Mouse (Mus musculus): ENCODE measurements around the gene Tspan5.

Tspan5 gene

GRCm38 (mm10) chr3:138886121-138886520, 144.1 kb downstream of the Tspan5 start:
- no peak for DNase-seq

DNA sequence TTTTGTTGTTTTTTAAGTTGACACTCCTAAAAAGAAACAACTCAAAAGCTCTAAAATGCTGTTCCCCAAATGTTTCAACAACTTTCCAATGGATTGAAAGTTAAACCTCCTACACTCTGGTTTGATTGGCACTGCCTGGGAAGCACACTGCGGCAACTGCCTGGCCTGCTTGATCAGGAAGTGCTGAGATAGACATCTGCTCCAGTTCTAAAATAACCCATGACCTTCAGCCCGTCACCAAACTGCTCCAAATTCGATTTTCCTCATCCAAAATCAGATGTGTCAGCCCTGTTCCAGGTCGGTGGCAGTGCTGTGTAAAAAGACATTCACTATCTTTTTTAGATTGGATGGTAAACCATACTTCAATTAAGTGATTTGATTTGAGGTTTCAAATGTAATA, 147.2 kb downstream of the Tspan5 start:
- DNase-seq, result no peak

GRCm38 (mm10) chr3:138889769-138890295, 147.8 kb downstream of the Tspan5 start:
- DNase-seq, result no peak

- DNase-seq, result no peak
Observed at GRCm38 (mm10) chr3:138893520-138893919, 151.5 kb downstream of the Tspan5 start.

DNA sequence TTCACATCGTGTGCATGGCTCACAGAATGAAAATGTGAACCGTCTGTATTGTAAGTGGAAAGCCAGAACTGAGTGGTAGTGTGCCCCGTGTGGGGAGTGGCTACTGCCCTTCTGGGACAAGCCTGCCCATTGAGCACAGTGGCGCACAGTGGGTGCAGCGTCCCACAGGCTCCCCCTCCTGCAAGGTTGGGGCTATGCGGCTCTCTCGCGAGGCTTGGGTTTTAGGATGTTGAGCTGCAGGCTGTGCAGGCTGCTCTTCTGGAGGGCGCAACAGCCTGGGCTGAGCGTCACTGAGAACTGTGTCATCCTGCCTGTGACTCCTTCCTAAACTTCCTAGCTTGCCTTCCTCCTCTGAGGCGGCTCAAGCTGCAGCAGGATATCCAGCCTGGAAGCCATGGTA, 155.5 kb downstream of the Tspan5 start:
- no peak for DNase-seq

GRCm38 (mm10) chr3:138898055-138898454, 156.1 kb downstream of the Tspan5 start:
- no peak for DNase-seq

DNA sequence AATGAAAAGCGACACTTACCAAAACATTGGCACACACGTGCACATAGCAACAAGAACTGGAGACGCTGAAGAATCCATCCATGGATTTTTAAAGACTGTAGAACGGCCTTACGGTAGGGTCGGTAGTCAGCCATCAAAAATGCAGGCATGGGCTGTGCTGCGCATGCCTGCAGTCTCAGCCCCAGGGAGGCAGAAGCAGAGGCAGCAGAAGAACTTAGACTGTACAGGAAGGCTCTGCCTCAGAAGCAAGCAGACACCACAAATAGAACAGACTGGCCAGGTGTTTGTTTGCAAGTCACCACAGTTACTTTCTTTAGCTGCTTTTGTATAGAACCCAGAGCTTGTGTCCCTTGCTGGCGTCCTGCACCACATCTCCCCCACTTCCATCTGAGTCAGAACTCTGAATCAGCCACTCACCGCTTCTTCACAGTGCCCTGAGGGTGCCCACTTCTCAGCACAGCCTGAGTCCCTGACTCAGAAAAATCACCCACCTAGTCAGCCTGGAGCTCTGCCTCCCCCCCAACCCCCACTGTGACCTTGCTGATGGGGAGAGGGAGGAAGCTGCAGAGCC, 158.7 kb downstream of the Tspan5 start:
- DNase-seq, result no peak

- DNase-seq, result no peak
Observed at GRCm38 (mm10) chr3:138905678-138906077, 163.7 kb downstream of the Tspan5 start.

DNA sequence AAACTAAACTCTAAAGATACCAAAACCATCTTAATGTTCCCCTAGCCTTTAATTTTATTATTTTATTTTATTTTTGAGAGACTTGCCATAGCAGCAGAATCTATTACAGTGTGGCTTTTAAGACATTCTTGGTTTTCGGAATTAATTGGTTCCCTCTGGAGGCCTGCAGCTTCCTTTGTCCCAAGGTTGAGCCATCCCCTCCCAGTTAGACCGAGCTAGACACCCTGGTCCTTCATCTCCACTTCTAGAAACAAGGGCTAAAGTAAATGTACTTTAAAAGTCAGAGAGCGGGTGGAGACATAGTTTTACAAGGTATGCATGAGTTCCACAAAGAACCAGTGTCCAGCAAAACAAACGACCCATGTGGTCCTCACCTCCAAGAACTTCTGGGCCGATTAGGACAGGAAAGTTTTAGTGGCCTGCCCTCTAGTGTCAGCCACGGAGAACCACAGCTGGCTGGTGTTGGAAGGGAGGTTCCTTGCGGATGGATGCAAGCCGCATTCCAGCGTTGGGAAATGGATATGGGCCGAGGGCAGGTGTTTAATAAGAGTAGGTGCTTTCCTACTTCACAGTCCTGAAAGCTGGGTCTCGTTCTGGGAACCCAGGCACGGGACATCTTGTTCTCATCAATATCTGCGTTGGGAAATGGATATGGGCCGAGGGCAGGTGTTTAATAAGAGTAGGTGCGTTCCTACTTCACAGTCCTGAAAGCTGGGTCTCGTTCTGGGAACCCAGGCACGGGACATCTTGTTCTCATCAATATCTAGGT, 164.3 kb downstream of the Tspan5 start:
- peak; percentile 69 for DNase-seq

DNA sequence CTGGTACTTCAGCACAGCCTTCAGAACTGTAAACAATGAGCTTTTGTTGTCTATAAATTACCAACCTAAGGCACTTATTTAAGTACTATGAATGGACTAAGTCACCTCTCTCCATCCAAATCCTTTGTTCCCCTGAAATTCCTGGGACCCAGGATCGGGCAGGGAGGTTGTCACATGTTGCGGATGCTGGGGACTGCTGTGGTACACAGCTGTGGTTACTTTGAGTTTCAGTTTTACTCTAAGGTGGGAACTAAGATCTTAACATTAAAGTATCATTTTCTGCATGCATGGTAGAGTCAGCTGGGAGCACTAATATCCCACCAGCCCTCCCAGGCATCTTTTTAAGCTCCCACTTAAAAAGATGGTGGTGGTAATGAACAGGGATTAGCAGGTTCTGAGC, 167.3 kb downstream of the Tspan5 start:
- DNase-seq, result no peak

DNA sequence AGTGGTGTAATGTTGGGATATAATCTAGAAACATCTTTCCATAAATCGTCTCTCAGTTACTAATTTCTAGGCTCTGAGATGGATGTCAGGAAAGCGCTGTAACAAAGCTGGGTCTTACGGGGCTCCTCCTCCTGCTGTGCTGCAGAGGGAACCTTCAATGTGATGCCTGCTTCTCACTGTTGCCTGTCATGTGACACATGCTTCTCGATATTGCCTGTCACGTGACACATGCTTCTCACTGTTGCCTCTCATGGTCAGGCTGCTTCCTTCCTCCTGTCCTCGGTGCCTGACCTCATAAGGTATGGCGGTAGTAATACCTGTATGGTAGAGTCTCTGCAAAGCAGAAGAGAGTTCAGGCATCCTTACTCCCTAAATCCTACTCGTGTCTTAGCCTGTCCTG, 170.5 kb downstream of the Tspan5 start:
- no peak for DNase-seq

DNA sequence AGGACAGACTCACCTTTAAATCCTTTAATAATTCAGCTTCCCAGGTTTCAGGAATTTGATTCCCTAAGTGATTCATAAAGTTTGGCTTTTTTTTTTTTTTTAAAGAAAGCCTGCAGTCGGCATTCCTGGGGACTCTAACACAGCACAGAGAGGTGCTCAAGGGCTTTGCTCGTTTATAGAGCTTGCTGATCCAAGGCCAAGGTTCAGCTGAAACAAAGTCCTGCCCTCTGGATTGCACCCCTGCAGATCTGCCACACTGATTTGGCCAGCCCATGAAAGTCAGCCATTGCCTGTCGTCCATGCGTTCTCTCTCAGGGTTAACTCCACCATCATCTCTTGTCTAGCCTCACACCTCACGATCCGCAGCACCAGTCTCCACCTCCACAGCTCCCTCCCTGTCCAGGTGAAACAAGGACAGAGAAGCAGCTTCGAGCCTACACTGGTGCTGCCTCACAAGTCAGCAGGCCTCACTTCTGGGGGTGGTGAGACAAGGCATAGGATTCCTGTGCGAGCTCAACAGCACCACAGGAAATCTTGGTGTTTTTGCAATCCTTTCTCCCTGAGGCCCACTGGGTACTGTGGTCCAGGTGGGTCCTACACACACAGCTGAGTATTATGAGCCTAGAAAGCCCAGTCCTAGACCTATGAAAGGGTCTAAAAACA, 172.8 kb downstream of the Tspan5 start:
- DNase-seq, result no peak

- no peak for DNase-seq
Observed at GRCm38 (mm10) chr3:138916591-138916990, 174.6 kb downstream of the Tspan5 start.

- no peak for DNase-seq
Observed at GRCm38 (mm10) chr3:138917016-138917415, 175.0 kb downstream of the Tspan5 start.

DNA sequence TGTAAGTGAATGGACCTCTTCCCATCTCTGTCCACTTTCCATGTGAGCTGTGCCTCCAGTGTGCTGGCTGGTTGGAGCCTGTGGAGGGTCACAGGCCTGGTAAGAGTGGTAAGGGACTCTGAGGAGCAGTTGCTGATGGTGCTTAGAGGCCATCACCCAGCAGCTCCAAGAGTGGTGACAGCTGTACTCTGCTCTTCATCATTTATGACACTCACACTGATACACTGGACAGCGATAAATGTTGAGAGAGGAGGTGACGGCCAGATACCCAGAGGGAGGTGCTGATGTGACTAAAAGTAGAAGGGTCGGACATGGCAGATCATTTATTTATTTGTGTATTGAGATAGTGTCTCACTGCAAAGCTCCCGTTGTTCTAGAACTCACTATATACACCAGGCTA, 176.2 kb downstream of the Tspan5 start:
- DNase-seq, result no peak

GRCm38 (mm10) chr3:138926161-138926560, 184.2 kb downstream of the Tspan5 start:
- no peak for DNase-seq

GRCm38 (mm10) chr3:138927437-138927836, 185.4 kb downstream of the Tspan5 start:
- no peak for DNase-seq

GRCm38 (mm10) chr3:138936780-138937179, 194.8 kb downstream of the Tspan5 start:
- no peak for DNase-seq

GRCm38 (mm10) chr3:138937241-138937640, 195.2 kb downstream of the Tspan5 start:
- no peak for DNase-seq

- no peak for DNase-seq
Observed at GRCm38 (mm10) chr3:138941604-138942003, 199.6 kb downstream of the Tspan5 start.

DNA sequence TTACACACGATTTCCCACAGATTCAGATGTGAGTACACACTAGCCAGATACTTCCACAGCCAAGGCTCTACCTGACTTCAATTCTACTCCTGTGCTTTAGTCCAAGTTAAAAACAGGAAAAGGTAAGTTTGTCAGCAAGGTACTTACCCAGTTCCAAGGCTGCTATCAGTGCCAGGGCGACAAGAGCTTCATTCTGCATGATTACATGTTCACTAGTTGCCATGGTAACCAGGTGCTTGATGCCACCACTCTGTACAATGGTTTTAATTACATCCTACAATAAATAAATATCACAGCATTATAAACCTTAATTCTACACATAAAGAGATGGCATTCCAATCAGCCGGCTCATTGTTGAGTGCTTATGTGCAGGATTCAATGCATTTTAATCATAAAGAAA, 203.5 kb downstream of the Tspan5 start:
- no peak for DNase-seq

- no peak for DNase-seq
Observed at GRCm38 (mm10) chr3:138949081-138949480, 207.1 kb downstream of the Tspan5 start.

DNA sequence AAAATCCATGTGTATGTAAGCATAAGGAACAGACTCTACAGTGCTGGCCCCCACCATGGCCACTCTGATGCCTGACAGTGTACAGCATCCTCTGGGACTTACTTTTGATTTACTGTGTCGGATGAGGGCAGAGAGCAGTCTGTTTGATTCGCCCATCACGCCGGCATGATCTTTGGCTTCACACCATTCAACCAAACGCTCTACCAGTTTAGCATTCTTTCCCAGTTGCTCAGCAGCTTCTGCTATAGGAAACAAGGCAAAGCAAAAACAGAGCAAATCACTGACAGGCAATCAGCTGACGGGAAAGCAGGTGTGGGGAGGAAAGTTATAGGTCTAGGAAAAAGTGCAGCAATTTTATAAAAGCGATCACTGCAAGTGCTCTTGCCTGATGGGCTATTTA, 213.2 kb downstream of the Tspan5 start:
- no peak for DNase-seq

All from cerebellum, adult 11 months (tissue).